Mouse (Mus musculus): ENCODE measurements around the gene Cc2d1a.

DNA sequence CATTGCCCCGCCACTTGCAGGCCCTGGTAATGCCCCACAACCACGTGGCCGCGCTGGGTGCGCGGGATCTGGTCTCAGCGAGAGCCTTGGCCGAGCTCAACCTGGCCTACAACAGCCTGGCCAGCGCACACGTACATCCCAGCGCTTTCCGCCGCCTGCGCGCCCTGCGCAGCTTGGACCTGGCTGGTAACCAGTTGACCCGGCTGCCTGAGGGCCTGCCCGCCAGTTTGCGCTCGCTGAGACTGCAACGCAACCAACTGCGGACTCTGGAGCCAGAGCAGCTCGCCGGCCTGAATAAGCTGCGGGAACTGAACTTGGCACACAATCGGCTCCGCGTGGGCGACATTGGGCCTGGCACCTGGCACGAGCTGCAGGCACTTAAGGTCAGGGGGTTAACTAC, 16.9 kb downstream of the Cc2d1a start:
- TF ChIP-seq CTCF (IDR thresholded peaks at IDR 0.05; ENCODE audit: insufficient read depth, low read length), result no peak
- TF ChIP-seq POLR2A (IDR thresholded peaks at IDR 0.05; ENCODE audit: borderline replicate concordance, extremely low read depth, low read depth, low read length), result no peak

All from lung, adult 2 months (tissue).